Mouse (Mus musculus) forebrain, embryonic 12.5 days (tissue): ENCODE results near the gene Calm3. TPM values are rescaled to one million over a fixed set of nuclear protein-coding genes. Genes with fewer than 3 reads are reported as not detected.

ENCODE experiments used
- polyA plus RNA-seq: library from polyadenylated mRNA; unstranded; fragments of >200 nt; fragmentation: Nextera tagmentation; extraction: Ambion mirVana; gene quantifications from 2 replicates; pipeline ENCODE4 v1.2.1, GENCODE M21; 2016

Gene Calm3
- polyA plus RNA-seq, 1 experiment from 2014 or later = 234 TPM

Other genes with a start within 250 kb of the Calm3 start
- gene Ceacam15, start 248.4 kb downstream of the Calm3 start, polyA plus RNA-seq = not detected in 2 replicates
- not detected in 2 replicates for gene Ceacam9, start 202.2 kb downstream of the Calm3 start, polyA plus RNA-seq
- gene Ap2s1, start 185.7 kb downstream of the Calm3 start, polyA plus RNA-seq = 254 and 263 TPM in 2 replicates
- 30.6 and 32.0 TPM in 2 replicates for gene Slc1a5, start 142.8 kb downstream of the Calm3 start, polyA plus RNA-seq
- 176 and 180 TPM in 2 replicates for gene Strn4, start 108.2 kb downstream of the Calm3 start, polyA plus RNA-seq
- 30.5 and 31.4 TPM in 2 replicates for gene Fkrp, start 107.4 kb downstream of the Calm3 start, polyA plus RNA-seq
- 10.0 and 10.9 TPM in 2 replicates for gene Prkd2, start 81.2 kb downstream of the Calm3 start, polyA plus RNA-seq
- gene Dact3, start 48.8 kb downstream of the Calm3 start, polyA plus RNA-seq = 2.6 and 3.2 TPM in 2 replicates
- 14.7 and 16.4 TPM in 2 replicates for gene Gng8, start 32.3 kb downstream of the Calm3 start, polyA plus RNA-seq
- gene Ptgir, start 17.6 kb downstream of the Calm3 start, polyA plus RNA-seq = 0.24 and 0.51 TPM in 2 replicates
- 52.6 and 53.3 TPM in 2 replicates for gene Pnmal2, start 20.6 kb upstream of the Calm3 start, polyA plus RNA-seq
- gene Pnmal1, start 35.6 kb upstream of the Calm3 start, polyA plus RNA-seq = 32.3 and 37.0 TPM in 2 replicates
- 1.6 and 1.7 TPM in 2 replicates for gene Gm42372, start 59.0 kb upstream of the Calm3 start, polyA plus RNA-seq
- 9.1 and 11.5 TPM in 2 replicates for gene Ccdc8, start 68.6 kb upstream of the Calm3 start, polyA plus RNA-seq
- 107 and 112 TPM in 2 replicates for gene Ppp5c, start 103.8 kb upstream of the Calm3 start, polyA plus RNA-seq
- gene Hif3a, start 138.3 kb upstream of the Calm3 start, polyA plus RNA-seq = 8.7 and 9.9 TPM in 2 replicates
- 0.26 and 0.27 TPM in 2 replicates for gene Psg16, start 149.9 kb upstream of the Calm3 start, polyA plus RNA-seq
- gene Ceacam3, start 226.2 kb upstream of the Calm3 start, polyA plus RNA-seq = not detected in 2 replicates